22 mouse cellular contexts compared by ENCODE assay signal in the genomic region with DNA sequence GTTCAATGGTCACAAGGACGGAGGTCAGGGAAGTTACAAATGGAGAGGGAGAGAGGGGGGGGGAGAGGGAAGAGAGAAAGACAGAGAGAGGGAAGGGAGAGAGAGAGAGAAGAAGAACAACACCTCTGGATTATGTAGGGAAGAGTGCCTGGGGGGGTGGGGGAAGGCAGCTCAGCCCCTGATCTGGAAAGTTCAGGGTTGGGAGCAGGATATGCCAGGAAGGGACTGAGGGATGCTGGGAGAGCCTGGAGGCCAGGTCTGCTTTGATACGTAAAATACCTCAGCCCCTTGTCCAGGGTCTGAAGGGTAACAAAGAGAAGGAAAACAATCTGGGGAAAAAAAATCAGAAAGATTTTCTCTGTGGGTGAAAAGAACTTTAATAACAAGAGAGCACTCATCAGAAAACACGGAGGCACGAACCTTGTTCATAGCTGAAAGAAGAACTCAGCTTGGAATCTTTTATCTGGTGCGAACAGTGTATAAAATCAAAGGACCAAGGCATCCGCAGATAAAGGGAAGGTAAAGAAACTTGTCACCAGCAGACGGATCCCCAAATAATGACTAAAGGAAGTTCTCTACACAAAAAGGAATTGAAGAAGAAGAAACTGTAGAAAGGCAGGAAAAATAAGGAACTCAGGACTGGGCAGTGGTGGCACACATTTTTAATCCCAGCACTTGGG. TPM values are rescaled to one million over a fixed set of nuclear protein-coding genes. Genes with fewer than 3 reads are reported as not detected.
"Had no signal": no experiment of that assay in that cellular context is flagged by ENCODE, and none has a peak within 500 bp of the region (broad histone marks: within the 10 kb centered on the region; RNA-seq: fewer than 3 reads in every experiment).

No protein-coding gene starts in this region.

- H3K27me3 ChIP-seq: kidney, embryonic 15.5 days; limb, embryonic 12.5 days; limb, embryonic 15.5 days; liver, embryonic 15.5 days; midbrain, embryonic 12.5 days; midbrain, embryonic 15.5 days; neural tube, embryonic 12.5 days; neural tube, embryonic 15.5 days had no signal

- ATAC-seq: lung, postnatal 0 days; midbrain, embryonic 15.5 days had no signal

- H3K9ac ChIP-seq: kidney, embryonic 15.5 days; limb, embryonic 12.5 days; limb, embryonic 15.5 days; liver, embryonic 15.5 days; lung, embryonic 14.5 days; midbrain, embryonic 12.5 days; midbrain, embryonic 15.5 days; neural tube, embryonic 12.5 days; neural tube, embryonic 15.5 days had no signal

- H3K4me2 ChIP-seq: kidney, embryonic 15.5 days; limb, embryonic 12.5 days; limb, embryonic 15.5 days; liver, embryonic 11.5 days; liver, embryonic 15.5 days; lung, embryonic 14.5 days; midbrain, embryonic 12.5 days; midbrain, embryonic 15.5 days; neural tube, embryonic 12.5 days; neural tube, embryonic 15.5 days had no signal

- H3K36me3 ChIP-seq: kidney, embryonic 15.5 days; limb, embryonic 12.5 days; limb, embryonic 15.5 days; liver, embryonic 15.5 days; midbrain, embryonic 12.5 days; midbrain, embryonic 15.5 days; neural tube, embryonic 12.5 days; neural tube, embryonic 15.5 days had no signal

- H3K4me3 ChIP-seq: kidney, embryonic 15.5 days; left cerebral cortex, adult 2 months; limb, embryonic 12.5 days; limb, embryonic 15.5 days; liver, embryonic 15.5 days; midbrain, embryonic 12.5 days; midbrain, embryonic 15.5 days; neural tube, embryonic 12.5 days; neural tube, embryonic 15.5 days had no signal

- H3K9me3 ChIP-seq: kidney, embryonic 15.5 days; limb, embryonic 12.5 days; limb, embryonic 15.5 days; liver, embryonic 15.5 days; midbrain, embryonic 12.5 days; midbrain, embryonic 15.5 days; neural tube, embryonic 12.5 days; neural tube, embryonic 15.5 days had no signal

- H3K4me1 ChIP-seq: limb, embryonic 12.5 days; limb, embryonic 15.5 days; midbrain, embryonic 12.5 days; midbrain, embryonic 15.5 days; neural tube, embryonic 12.5 days; neural tube, embryonic 15.5 days had no signal

- DNase-seq: kidney, postnatal 10 days; kidney, postnatal 36 days; layer of hippocampus, postnatal 36 days; left cerebral cortex, postnatal 4 days; lung, embryonic 14.5 days; right cerebral cortex, adult 18-20 months; right cerebral cortex, postnatal 14 days; right cerebral cortex, postnatal 4 days; thymus, postnatal 25 days had no signal

- H3K27ac ChIP-seq: kidney, embryonic 15.5 days; left cerebral cortex, adult 2 months; limb, embryonic 12.5 days; limb, embryonic 15.5 days; liver, embryonic 15.5 days; macrophage; midbrain, embryonic 12.5 days; midbrain, embryonic 15.5 days; neural tube, embryonic 12.5 days; neural tube, embryonic 15.5 days; stomach, postnatal 0 days had no signal

RNA-seq across cellular contexts. Expression of gene Vwa3b, which starts 24.6 kb away (rescaled TPM):
- polyA plus RNA-seq: kidney, embryonic 15.5 days; liver, embryonic 11.5 days; liver, embryonic 15.5 days; lung, embryonic 14.5 days; macrophage had no signal
